Mouse (Mus musculus): ENCODE measurements at regions not wholly inside any gene's neighbourhood (a gene's known extent, or its start where the extent isn't known, plus 50 kb on each side); places are given as distances from the start of the nearest gene placed in this dataset.

GRCm38 (mm10) chr14:67626181-67626580 is 1617.2 kb upstream of the Gulo start:
- DNase-seq (ENCODE audit: low spot score): no peak

- no peak for DNase-seq (ENCODE audit: low spot score)
Observed at GRCm38 (mm10) chr14:67623841-67624480, 1615.0 kb upstream of the Gulo start.

GRCm38 (mm10) chr14:67622911-67623310 is 1613.9 kb upstream of the Gulo start:
- no peak for DNase-seq (ENCODE audit: low spot score)

GRCm38 (mm10) chr14:67621486-67621885 is 1612.5 kb upstream of the Gulo start:
- DNase-seq (ENCODE audit: low spot score): no peak

GRCm38 (mm10) chr14:67620854-67621476 is 1612.0 kb upstream of the Gulo start:
- DNase-seq (ENCODE audit: low spot score): peak; percentile 82

- DNase-seq (ENCODE audit: low spot score): no peak
Observed at GRCm38 (mm10) chr14:67619571-67619970, 1610.6 kb upstream of the Gulo start.

GRCm38 (mm10) chr14:67614369-67614768 is 1605.4 kb upstream of the Gulo start:
- DNase-seq (ENCODE audit: low spot score): no peak

GRCm38 (mm10) chr14:67613691-67614090 is 1604.7 kb upstream of the Gulo start:
- no peak for DNase-seq (ENCODE audit: low spot score)

GRCm38 (mm10) chr14:67613221-67613620 is 1604.2 kb upstream of the Gulo start:
- DNase-seq (ENCODE audit: low spot score): no peak

- no peak for DNase-seq (ENCODE audit: low spot score)
Observed at GRCm38 (mm10) chr14:67612471-67612870, 1603.5 kb upstream of the Gulo start.

- DNase-seq (ENCODE audit: low spot score): peak; percentile 42
Observed at GRCm38 (mm10) chr14:67608262-67608661, 1599.3 kb upstream of the Gulo start.

- no peak for DNase-seq (ENCODE audit: low spot score)
Observed at GRCm38 (mm10) chr14:67602960-67603359, 1594.0 kb upstream of the Gulo start.

- no peak for DNase-seq (ENCODE audit: low spot score)
Observed at GRCm38 (mm10) chr14:67599734-67600133, 1590.7 kb upstream of the Gulo start.

- DNase-seq (ENCODE audit: low spot score): no peak
Observed at GRCm38 (mm10) chr14:67588627-67589026, 1579.6 kb upstream of the Gulo start.

GRCm38 (mm10) chr14:67584456-67585048 is 1575.5 kb upstream of the Gulo start:
- DNase-seq (ENCODE audit: low spot score): no peak

GRCm38 (mm10) chr14:67582201-67582782 is 1573.3 kb upstream of the Gulo start:
- no peak for DNase-seq (ENCODE audit: low spot score)

GRCm38 (mm10) chr14:67574346-67574949 is 1565.4 kb upstream of the Gulo start:
- no peak for DNase-seq (ENCODE audit: low spot score)

GRCm38 (mm10) chr14:67573451-67573995 is 1564.5 kb upstream of the Gulo start:
- DNase-seq (ENCODE audit: low spot score): peak; percentile 57

GRCm38 (mm10) chr14:67569744-67570322 is 1560.8 kb upstream of the Gulo start:
- no peak for DNase-seq (ENCODE audit: low spot score)

GRCm38 (mm10) chr14:67568896-67569743 is 1560.1 kb upstream of the Gulo start:
- DNase-seq (ENCODE audit: low spot score): peak; percentile 80

GRCm38 (mm10) chr14:67554897-67555296 is 1545.9 kb upstream of the Gulo start:
- no peak for DNase-seq (ENCODE audit: low spot score)
